Mouse (Mus musculus): ENCODE data around the gene Rcn3. TPM values are rescaled to one million over a fixed set of nuclear protein-coding genes. Genes with fewer than 3 reads are reported as not detected.

Gene Rcn3
- total RNA-seq, 1 experiment = 137 TPM

DNA sequence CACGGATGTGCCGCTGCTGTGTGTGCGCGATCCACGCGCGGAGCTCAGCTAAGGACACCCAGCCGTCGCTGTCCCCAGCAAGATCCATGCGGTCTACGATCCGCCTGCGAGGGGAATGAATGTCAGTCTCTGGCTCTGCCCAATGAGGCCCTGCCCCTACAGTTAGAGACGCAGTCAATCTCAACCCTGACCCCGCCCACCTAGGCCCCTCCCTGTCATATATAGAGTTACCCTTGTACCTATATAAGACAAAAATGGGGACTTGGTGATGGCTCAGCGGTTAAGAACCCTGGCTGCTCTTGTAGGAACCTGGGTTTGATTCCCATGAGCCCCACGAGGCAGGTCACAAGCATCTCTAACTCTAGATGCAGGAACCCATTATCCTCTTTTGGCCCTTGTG is 3.4 kb downstream of the Rcn3 start:
- H3K27ac ChIP-seq (ENCODE audit: insufficient read depth, low read depth, low read length, poor library complexity, severe bottlenecking) = no peak overlapping the region
- DNase-seq (ENCODE audit: low read depth, low spot score) = no peak
- H3K4me3 ChIP-seq (ENCODE audit: insufficient read depth in 1 of 2, low read depth in 1 of 2, low read length in 2 of 2, poor library complexity in 1 of 2, severe bottlenecking in 1 of 2) = peak overlapping the region; percentile 23 to 44; a peak in 2 of 4 replicates
- no peak for TF ChIP-seq MAFK (IDR thresholded peaks at IDR 0.05; ENCODE audit: insufficient read depth, low read depth, low read length)
- TF ChIP-seq HCFC1 (IDR thresholded peaks at IDR 0.05; ENCODE audit: borderline replicate concordance, insufficient read depth, low read length) = no peak
- TF ChIP-seq CHD2 (IDR thresholded peaks at IDR 0.05; ENCODE audit: low read depth, low read length) = no peak
- TF ChIP-seq ZNF384 (IDR thresholded peaks at IDR 0.05; ENCODE audit: low read depth, low read length) = no peak
- no peak for TF ChIP-seq ZC3H11A (IDR thresholded peaks at IDR 0.05; ENCODE audit: borderline replicate concordance, low read depth, low read length)
- in situ Hi-C loops (cut with MboI; ENCODE audit: low sequenced_read_pairs in 2 of 2, unreplicated experiment in 2 of 2) = no loop called here
- no peaks in the 10 kb centered on the region; the same call in 1 of the 2 replicates for H3K36me3 ChIP-seq (ENCODE audit: control insufficient read depth, insufficient read depth, low read length, poor library complexity, severe bottlenecking)
- H3K9me3 ChIP-seq (ENCODE audit: control insufficient read depth, insufficient read depth, low read depth, low read length) = no peaks in the 10 kb centered on the region
- no peak overlapping the region for H3K9ac ChIP-seq (ENCODE audit: insufficient read depth, low read depth, low read length, poor library complexity, severe bottlenecking)
- H3K4me1 ChIP-seq (ENCODE audit: control insufficient read depth in 2 of 2, insufficient read depth in 2 of 2, low read length in 2 of 2, poor library complexity in 1 of 2) = peaks cover 4 to 23% of the 10 kb centered on the region in 2 experiments; a peak in 2 of 4 replicates

DNA sequence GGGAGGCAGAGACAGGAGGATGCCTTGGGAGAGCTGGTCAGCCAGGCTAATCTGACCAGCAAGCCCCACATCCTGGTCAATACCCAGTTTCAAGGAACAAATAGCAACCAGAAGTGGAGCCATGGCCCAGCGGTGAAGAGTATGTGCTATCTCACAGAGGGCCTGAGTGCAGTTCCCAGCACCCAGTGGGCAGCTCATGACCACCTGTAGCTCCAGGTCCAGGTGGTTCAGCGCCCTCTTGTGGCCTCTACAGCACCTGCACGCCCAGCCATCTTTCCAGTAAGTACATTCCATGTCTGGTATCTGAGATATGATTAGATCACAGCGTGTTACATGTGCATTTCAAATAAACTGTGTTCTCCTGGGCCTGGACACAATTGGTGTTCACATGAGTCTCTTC is 5.9 kb downstream of the Rcn3 start:
- Histone ChIP-seq H3K27ac (ENCODE audit: insufficient read depth, low read depth, low read length, poor library complexity, severe bottlenecking) (no peak overlapping the region), H3K4me1 (ENCODE audit: control insufficient read depth in 2 of 2, insufficient read depth in 2 of 2, low read length in 2 of 2, poor library complexity in 1 of 2) (peaks cover 0 to 21% of the 10 kb centered on the region in 2 experiments; a peak in 2 of 4 replicates), H3K36me3 (ENCODE audit: control insufficient read depth, insufficient read depth, low read length, poor library complexity, severe bottlenecking) (peaks cover 3% of the 10 kb centered on the region; the same call in 1 of the 2 replicates), H3K9ac (ENCODE audit: insufficient read depth, low read depth, low read length, poor library complexity, severe bottlenecking) (no peak overlapping the region), H3K4me3 (ENCODE audit: insufficient read depth in 1 of 2, low read depth in 1 of 2, low read length in 2 of 2, poor library complexity in 1 of 2, severe bottlenecking in 1 of 2) (no peak overlapping the region), H3K9me3 (ENCODE audit: control insufficient read depth, insufficient read depth, low read depth, low read length) (no peaks in the 10 kb centered on the region)
- no peak for TF ChIP-seq HCFC1 (IDR thresholded peaks at IDR 0.05; ENCODE audit: borderline replicate concordance, insufficient read depth, low read length)
- no peak for TF ChIP-seq CHD2 (IDR thresholded peaks at IDR 0.05; ENCODE audit: low read depth, low read length)
- TF ChIP-seq ZC3H11A (IDR thresholded peaks at IDR 0.05; ENCODE audit: borderline replicate concordance, low read depth, low read length) = no peak
- TF ChIP-seq ZNF384 (IDR thresholded peaks at IDR 0.05; ENCODE audit: low read depth, low read length) = no peak
- TF ChIP-seq MAFK (IDR thresholded peaks at IDR 0.05; ENCODE audit: insufficient read depth, low read depth, low read length) = no peak
- DNase-seq (ENCODE audit: low read depth, low spot score) = no peak
- in situ Hi-C loops (cut with MboI; ENCODE audit: low sequenced_read_pairs in 2 of 2, unreplicated experiment in 2 of 2) = no loop called here

DNA sequence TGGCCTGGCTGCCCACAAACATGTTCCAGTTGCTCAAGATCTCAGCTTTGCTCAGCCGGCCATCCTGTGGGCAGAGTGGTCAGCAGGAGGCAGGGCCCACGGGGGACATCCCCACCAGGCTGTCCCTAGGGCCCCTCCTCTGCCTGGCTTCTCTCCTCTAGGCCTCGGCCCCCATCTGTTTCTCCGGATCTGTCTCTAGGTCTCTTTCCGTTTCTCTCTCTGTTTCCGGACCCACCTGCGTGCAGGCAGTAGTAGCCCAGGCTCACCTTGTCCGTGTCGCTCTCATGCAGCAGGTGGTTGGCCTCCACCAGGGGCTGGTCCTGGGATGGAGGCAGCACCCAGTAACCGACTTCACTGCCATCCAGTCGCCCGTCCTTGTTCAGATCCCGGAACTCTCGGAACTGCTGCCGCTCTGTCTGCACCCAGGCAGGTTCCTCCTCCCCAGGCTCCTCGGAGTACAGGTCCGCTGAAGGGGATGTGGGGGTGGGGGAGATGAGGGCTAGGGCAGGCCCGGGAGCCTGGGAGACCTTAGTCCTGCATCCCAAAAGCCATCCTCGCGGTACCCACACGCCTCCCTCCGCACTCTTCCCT is 8.6 kb downstream of the Rcn3 start:
- no peak for DNase-seq (ENCODE audit: low read depth, low spot score)
- Histone ChIP-seq H3K4me3 (ENCODE audit: insufficient read depth in 1 of 2, low read depth in 1 of 2, low read length in 2 of 2, poor library complexity in 1 of 2, severe bottlenecking in 1 of 2) (peak overlapping the region in 1 of 2 experiments; percentile 46; a peak in 2 of 4 replicates), H3K36me3 (ENCODE audit: control insufficient read depth, insufficient read depth, low read length, poor library complexity, severe bottlenecking) (peaks cover 3% of the 10 kb centered on the region; the same call in 1 of the 2 replicates), H3K4me1 (ENCODE audit: control insufficient read depth in 2 of 2, insufficient read depth in 2 of 2, low read length in 2 of 2, poor library complexity in 1 of 2) (peaks cover 0 to 17% of the 10 kb centered on the region in 2 experiments; a peak in 2 of 4 replicates), H3K9me3 (ENCODE audit: control insufficient read depth, insufficient read depth, low read depth, low read length) (no peaks in the 10 kb centered on the region), H3K27ac (ENCODE audit: insufficient read depth, low read depth, low read length, poor library complexity, severe bottlenecking) (no peak overlapping the region), H3K9ac (ENCODE audit: insufficient read depth, low read depth, low read length, poor library complexity, severe bottlenecking) (peak overlapping the region; percentile 21; the same call in 1 of the 2 replicates)
- TF ChIP-seq CHD2 (IDR thresholded peaks at IDR 0.05; ENCODE audit: low read depth, low read length) = no peak
- no peak for TF ChIP-seq MAFK (IDR thresholded peaks at IDR 0.05; ENCODE audit: insufficient read depth, low read depth, low read length)
- TF ChIP-seq ZNF384 (IDR thresholded peaks at IDR 0.05; ENCODE audit: low read depth, low read length) = no peak
- TF ChIP-seq HCFC1 (IDR thresholded peaks at IDR 0.05; ENCODE audit: borderline replicate concordance, insufficient read depth, low read length) = no peak
- no peak for TF ChIP-seq ZC3H11A (IDR thresholded peaks at IDR 0.05; ENCODE audit: borderline replicate concordance, low read depth, low read length)
- in situ Hi-C loops (cut with MboI; ENCODE audit: low sequenced_read_pairs in 2 of 2, unreplicated experiment in 2 of 2) = no loop called here

DNA sequence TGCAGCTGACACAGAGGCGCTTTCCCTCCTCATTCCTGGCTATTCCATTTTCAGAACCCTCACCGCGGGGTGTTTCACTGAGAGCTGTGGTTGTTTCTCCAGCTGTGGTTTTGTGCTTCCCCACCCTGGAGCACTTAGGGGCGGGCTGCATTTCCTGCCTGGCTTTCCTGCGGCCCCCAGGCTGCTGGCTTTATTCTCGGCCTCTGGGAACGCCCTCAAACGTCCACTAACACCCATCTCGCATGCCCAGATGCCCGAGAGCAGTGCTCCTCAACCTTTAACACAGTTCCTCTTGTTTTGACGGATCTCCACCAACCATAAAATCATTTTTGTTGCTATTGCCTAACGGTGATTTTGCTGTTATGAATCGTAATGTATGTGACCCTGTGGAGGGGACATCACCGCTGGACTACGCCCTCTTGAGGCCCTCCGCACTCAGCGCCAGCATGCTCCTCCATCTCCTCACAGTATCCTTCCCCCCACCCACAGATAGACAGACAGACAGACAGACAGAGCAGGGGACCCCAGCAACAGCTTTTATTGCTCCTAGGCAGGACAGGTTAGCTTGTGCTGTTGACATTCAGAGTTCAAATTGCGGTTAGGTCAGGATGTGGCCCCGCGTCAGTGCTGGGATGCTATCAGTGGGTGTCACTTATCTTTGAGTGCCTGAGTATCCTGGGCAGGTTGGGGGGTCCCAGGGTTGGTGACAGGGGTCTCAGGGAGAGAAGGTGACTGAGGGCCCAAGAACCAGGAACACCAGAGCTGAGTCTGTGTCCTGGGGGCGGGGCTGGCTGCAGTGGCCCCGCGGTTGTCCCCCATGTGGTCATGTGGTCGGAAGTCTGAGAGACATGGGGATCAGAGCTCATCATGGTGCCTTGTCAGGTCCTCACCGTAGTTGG is 9.4 kb downstream of the Rcn3 start:
- TF ChIP-seq HCFC1 (IDR thresholded peaks at IDR 0.05; ENCODE audit: borderline replicate concordance, insufficient read depth, low read length) (no peak), MAFK (IDR thresholded peaks at IDR 0.05; ENCODE audit: insufficient read depth, low read depth, low read length) (no peak), ZNF384 (IDR thresholded peaks at IDR 0.05; ENCODE audit: low read depth, low read length) (no peak), CHD2 (IDR thresholded peaks at IDR 0.05; ENCODE audit: low read depth, low read length) (no peak), ZC3H11A (IDR thresholded peaks at IDR 0.05; ENCODE audit: borderline replicate concordance, low read depth, low read length) (no peak)
- peak overlapping the region in 1 of 2 experiments; percentile 46; a peak in 2 of 4 replicates for H3K4me3 ChIP-seq (ENCODE audit: insufficient read depth in 1 of 2, low read depth in 1 of 2, low read length in 2 of 2, poor library complexity in 1 of 2, severe bottlenecking in 1 of 2)
- 0 out of 2 replicates have a peak overlapping the region, but pooled peaks have one; percentile 21 for H3K9ac ChIP-seq (ENCODE audit: insufficient read depth, low read depth, low read length, poor library complexity, severe bottlenecking)
- H3K4me1 ChIP-seq (ENCODE audit: control insufficient read depth in 2 of 2, insufficient read depth in 2 of 2, low read length in 2 of 2, poor library complexity in 1 of 2) = peaks cover 0 to 16% of the 10 kb centered on the region in 2 experiments; a peak in 2 of 4 replicates
- peaks cover 5% of the 10 kb centered on the region; the same call in 1 of the 2 replicates for H3K36me3 ChIP-seq (ENCODE audit: control insufficient read depth, insufficient read depth, low read length, poor library complexity, severe bottlenecking)
- no peak for DNase-seq (ENCODE audit: low read depth, low spot score)
- no peaks in the 10 kb centered on the region for H3K9me3 ChIP-seq (ENCODE audit: control insufficient read depth, insufficient read depth, low read depth, low read length)
- in situ Hi-C loops (cut with MboI; ENCODE audit: low sequenced_read_pairs in 2 of 2, unreplicated experiment in 2 of 2) = no loop called here
- H3K27ac ChIP-seq (ENCODE audit: insufficient read depth, low read depth, low read length, poor library complexity, severe bottlenecking) = peak overlapping the region; percentile 33; the same call in 1 of the 2 replicates
